Mouse (Mus musculus) mesoderm, embryonic 11.5 days (tissue): Measurements from ENCODE around the gene Timm8a2.

Experiments used
- DNase-seq: peaks from one replicate; pipeline ENCODE4 v3.0.0-alpha.2; 2012; ENCODE audit warnings: low read depth, low spot score

The Timm8a2 gene

DNA sequence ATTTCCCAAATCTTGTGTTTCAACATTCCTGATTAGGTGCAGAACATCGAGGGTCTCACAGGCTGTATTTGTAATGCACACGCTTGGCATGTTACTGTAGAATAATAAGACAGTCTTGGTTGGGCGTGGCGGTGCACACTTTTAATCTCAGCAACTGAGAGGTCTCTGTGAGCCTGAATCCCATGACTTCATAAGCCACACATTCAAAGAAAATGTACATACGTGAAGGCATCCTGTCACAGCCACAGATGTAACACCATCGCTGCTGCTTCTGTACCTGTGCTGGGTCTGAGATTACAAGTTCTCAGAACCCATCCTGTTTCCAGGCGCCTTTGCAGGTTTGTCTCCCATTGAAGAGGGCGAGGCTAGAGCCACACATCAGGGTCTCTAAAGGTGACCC, 22.7 kb upstream of the Timm8a2 start:
- no peak for DNase-seq

DNA sequence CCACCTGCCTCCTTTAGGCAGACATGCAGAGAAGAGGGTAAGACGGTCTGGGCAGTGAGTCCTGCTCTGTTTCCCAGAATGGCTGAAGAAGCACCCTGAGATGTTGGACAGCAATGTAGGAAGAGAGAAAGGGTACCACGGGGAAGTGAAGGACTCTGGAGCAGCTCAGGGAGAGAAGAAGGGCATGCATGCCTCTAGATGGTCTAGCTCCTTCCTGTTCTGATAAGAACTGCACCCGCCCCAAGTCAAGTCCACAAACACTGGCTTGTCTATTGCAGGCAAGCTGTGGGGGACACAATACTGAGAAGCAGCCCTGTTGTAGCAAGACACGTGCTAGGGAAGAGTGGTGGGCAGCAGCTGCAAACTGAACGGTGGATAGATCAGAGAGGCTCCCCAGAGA, 22.3 kb upstream of the Timm8a2 start:
- DNase-seq = no peak

DNA sequence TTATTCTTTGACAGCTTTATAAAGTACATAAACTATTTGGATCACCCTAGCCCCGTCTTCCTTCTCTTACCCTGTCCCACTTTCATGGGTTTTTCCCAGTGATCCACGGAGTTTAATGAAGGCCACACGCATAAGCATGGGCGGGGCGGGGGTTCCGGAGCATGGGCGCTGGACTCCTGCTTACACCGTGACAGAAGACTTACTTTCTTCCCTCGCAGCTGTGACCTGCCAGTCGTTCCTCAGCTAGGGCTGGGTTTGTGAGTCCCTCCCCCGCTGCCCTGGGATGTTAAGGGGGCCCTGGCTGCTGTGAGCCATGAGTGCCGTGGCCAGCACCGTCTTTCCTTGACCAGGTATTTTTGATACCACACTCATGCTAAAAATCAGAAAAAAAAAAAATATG, 21.7 kb upstream of the Timm8a2 start:
- DNase-seq = no peak

GRCm38 (mm10) chr14:122013417-122013951, 21.0 kb upstream of the Timm8a2 start:
- no peak for DNase-seq

DNA sequence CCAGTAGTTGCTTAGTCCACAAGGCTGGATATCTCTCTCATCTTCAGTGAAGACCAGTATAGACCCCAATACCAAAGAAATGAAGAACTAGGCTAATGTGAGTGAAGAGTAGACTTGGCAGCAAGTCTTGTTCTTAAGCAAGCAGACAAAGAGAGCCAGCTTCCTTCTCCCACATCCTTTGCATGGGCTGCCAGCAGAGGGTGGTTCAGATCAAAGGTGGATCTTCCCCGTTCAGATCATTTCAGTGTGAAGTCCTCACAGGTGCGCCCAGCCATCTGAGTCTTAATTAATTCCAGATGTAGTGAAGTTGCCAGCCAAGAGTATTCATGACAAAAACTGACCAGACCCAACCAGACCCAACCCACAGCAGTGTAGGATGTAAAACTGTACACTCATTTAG, 16.5 kb upstream of the Timm8a2 start:
- DNase-seq = no peak

DNA sequence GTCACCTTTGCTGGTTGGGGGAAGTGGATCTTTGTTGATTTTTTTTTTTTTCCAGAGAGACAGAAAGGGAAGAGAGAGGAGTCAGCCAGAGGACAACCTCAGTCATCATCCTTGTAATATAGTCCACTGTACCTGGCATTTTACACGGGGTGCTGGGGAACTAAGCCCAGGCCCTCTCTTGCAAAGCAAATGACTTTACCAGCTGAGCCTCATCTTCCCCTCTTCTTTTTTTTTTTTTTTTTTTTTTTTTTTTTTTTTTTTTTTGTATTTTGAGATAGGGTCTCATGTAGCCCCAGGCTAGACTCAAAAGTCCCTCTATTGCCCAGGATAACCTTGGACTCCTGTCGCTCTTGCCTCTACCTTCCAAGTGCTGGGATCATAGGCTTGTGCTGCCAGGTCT, 15.1 kb upstream of the Timm8a2 start:
- no peak for DNase-seq

DNA sequence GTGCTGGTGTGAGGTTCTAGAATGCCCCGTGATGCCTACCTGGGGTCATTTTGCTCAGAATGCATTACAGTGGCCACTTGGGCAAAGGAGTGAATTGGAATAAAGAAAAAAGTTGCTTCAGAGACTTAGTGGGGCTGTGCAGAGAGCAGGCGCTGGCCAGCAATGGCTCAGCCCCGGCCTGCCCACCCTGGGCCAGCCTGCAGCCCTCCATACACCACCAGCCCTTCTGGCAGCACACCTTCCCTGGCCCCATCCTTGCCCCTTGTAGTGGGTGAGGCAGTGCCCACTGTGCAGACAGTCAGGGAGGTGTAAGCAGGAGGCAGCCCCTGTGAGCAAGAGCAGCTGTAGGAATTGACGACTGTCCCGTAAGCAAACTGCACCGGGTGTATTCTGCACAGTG, 13.9 kb upstream of the Timm8a2 start:
- DNase-seq = no peak

DNA sequence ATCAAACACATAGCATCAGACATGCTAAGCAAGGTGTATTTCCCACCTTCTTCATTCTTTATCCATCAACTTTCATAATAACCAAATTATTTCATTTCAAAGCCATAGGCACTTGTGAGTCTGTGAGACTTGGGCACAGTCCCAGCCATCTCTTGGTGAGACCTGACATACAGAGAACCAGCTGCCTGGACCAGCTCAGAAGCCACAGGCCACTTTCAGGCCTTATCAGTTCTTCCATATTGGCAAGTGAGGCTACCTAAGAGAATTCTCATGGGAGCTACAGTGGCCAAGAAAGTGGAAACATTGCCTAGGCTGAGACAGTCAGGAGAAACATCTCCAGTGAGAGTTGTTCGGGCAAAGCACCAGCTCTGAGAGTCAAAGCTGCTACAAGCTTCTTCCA, 11.4 kb upstream of the Timm8a2 start:
- no peak for DNase-seq

- DNase-seq = no peak
Measured at GRCm38 (mm10) chr14:122023928-122024327, 10.5 kb upstream of the Timm8a2 start.

GRCm38 (mm10) chr14:122028926-122029745, 5.3 kb upstream of the Timm8a2 start:
- no peak for DNase-seq

DNA sequence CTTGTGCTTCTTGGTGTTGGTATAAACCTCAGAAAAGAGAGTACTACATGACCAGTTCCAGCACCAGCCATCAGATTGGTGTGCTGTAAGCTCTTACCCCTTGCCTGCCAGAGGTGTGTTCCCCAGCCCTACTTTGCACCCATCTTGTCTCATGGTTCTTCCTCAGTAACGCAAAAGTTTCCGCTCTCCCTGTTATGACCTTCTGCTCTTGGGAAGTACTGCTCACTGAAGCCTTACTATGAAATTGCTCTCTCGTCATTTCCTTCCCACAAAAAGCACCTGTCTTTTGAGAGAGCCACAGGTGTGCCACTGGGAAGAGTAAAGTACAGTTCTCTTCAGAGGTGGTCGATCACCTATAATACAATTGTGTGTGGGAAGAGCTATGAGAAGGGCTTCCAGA, 4.6 kb upstream of the Timm8a2 start:
- DNase-seq = no peak

DNA sequence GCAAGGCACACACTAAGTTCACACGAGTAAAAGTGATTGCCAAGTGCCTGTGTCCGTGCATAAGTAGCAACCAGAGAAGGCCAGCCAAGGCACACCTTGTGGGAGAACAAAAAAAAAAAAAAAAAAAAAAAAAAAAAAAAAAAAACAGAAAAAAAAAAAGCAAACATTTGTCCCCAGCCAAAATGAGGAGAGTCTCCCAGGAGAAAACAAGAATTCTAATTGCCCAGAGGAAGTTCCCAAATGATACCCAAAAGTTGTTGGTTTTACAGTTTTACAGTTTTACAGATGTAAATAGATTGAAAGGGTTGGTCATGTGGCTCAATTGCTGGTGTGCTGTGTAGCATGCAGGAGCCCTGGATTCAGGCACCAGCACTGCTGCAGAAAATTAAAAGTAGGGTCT, 2.4 kb upstream of the Timm8a2 start:
- DNase-seq = no peak

GRCm38 (mm10) chr14:122035181-122035580, 707 bp downstream of the Timm8a2 start:
- no peak for DNase-seq

GRCm38 (mm10) chr14:122035860-122036259, 1.4 kb downstream of the Timm8a2 start:
- no peak for DNase-seq

GRCm38 (mm10) chr14:122038874-122039647, 4.6 kb downstream of the Timm8a2 start:
- no peak for DNase-seq

- no peak for DNase-seq
Measured at GRCm38 (mm10) chr14:122041413-122041825, 6.9 kb downstream of the Timm8a2 start.

DNA sequence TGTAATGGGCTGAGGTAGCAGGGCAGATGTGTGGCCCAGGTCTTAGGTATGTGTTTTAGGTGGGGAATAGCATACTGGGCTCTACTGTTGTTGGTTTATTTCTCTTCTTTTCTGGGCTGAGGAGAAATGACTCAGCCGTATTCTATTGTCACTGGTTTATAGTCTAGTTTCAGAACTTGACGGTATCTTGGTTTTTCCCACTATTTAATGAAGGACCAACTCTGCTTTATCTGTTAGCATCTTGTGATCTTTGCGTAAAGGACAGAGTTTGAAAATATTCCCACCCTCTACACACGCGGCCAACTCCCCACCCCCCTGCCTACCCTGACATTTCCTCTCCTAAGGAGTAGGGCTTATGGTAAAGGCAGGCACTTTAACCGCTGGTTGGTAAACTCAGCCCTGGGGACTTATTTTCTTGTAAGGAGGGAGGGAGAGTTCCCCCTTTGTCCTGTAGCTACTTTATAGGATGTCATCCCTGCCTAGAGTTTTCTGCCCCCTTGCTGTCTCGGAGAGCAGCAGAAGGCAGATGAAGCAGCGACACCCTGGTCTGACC, 7.7 kb downstream of the Timm8a2 start:
- DNase-seq = no peak

GRCm38 (mm10) chr14:122047784-122048183, 13.3 kb downstream of the Timm8a2 start:
- DNase-seq = no peak

DNA sequence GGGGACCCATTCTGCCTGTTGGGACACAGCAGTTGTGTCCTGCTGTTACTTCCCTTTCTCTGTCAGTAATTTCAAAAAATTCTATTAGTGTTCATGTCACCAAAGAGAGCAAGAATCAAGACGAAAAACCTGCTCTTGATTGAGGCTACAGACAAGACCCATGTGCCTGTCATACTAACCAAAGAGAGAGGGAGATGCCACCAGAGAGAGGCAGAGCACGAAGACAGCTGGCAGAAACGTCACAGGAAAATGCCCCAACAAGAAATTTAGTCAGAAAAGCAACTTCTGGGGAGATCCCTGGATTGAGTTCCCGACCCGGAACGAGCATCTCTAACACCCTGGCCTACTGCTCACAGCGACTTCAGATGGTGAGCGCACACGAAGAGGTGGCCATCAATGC, 14.3 kb downstream of the Timm8a2 start:
- no peak for DNase-seq

- no peak for DNase-seq
Measured at GRCm38 (mm10) chr14:122052896-122053635, 18.6 kb downstream of the Timm8a2 start.

DNA sequence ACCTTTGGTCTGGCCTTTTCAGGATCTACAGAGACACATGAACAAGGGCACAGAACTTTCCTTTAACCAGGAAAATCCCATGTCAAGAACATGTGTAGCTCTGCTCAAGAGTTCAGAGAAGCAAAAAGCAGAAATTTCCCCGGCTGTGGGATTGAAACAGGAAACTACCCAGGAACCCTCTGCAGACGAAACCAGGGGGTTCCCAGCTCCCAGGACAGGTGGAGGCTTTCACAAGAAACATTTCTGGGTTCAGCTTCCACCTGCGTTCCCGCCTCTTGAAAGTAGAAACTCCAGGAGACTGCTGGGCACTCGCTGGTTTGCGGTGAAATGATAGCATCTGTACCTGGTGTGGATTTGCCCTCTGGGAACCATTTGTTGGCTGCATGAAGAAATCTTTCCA, 22.4 kb downstream of the Timm8a2 start:
- DNase-seq = no peak

DNA sequence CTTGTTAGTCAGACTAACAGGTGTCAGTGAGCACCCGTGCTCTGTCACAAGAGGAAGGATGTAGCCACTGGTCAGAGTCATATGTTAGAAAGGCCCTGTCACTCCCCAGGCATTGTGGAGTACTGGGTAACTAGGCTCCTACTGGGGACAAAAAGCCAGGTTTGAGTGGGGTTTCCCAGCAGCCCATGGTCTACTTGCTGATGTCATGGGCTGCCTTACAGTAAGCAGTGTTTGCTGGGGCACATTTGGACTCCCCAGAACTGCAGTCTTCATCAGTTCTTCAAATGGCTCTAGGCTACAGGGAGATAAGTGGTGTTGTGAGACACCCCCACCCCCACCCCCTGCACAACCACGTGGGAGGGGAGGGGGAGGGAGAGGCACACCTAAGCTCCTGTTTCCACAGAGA, 23.5 kb downstream of the Timm8a2 start:
- DNase-seq = no peak
